In genomic region chr3:69658185-69658584, GRCm38 (mm10) we compare ENCODE assay signal across 25 mouse cellular contexts. TPM values are rescaled to one million over a fixed set of nuclear protein-coding genes. Genes with fewer than 3 reads are reported as not detected.
A peak's percentile ranks its signal among the peaks of the same experiment; 100 is the strongest.
DNase-seq lines count a peak whose midpoint lies in the region; ATAC-seq and TF ChIP-seq lines count a peak whose summit lies in the region.
"Had no signal": no experiment of that assay in that cellular context is flagged by ENCODE, and none has a peak within 500 bp of the region (broad histone marks: within the 10 kb centered on the region; RNA-seq: fewer than 3 reads in every experiment).

No protein-coding gene starts in this region.

- no peak for DNase-seq in heart, adult 2 months
- no peak for DNase-seq in heart, embryonic 10.5 days (ENCODE audit: low spot score)
- DNase-seq in ES-CJ7 (ENCODE audit: low read depth, low spot score) (peak; percentile 24), R1 (ENCODE audit: low read depth, low spot score) (peak; percentile 15)
- no peak for DNase-seq in Muller cell, postnatal 12 days (ENCODE audit: inconsistent ontology term)
- no peak for DNase-seq in midbrain, embryonic 14.5 days
- DNase-seq: cerebellum, adult 11 months; cerebellum, adult 2 months; cerebellum, adult 9-11 months; cerebellum, postnatal 25 days; forebrain, postnatal 0 days; gastrocnemius, postnatal 14 days; heart, postnatal 10 days; heart, postnatal 36 days; kidney, adult 11 months had no signal

- no peak overlapping the region for H3K4me3 ChIP-seq in heart, adult 2 months
- H3K4me3 ChIP-seq in heart, embryonic 10.5 days: no peak overlapping the region
- H3K4me3 ChIP-seq in midbrain, embryonic 14.5 days (replicated peaks; ENCODE audit: low read depth, low read length): no peak overlapping the region
- H3K4me3 ChIP-seq: embryonic facial prominence, embryonic 12.5 days; embryonic facial prominence, embryonic 15.5 days; heart, embryonic 12.5 days; heart, embryonic 15.5 days; hindbrain, embryonic 10.5 days; hindbrain, embryonic 13.5 days; intestine, embryonic 15.5 days had no signal

- no peaks in the 10 kb centered on the region for H3K79me2 ChIP-seq in heart, adult 2 months (replicated peaks; ENCODE audit: control insufficient read depth, insufficient read depth, low read length)

- no peak overlapping the region for H3K4me2 ChIP-seq in midbrain, embryonic 14.5 days (ENCODE audit: low read length)
- H3K4me2 ChIP-seq: embryonic facial prominence, embryonic 12.5 days; embryonic facial prominence, embryonic 15.5 days; heart, embryonic 12.5 days; heart, embryonic 15.5 days; hindbrain, embryonic 13.5 days; intestine, embryonic 15.5 days had no signal

- peak overlapping the region; percentile 59 for H3K27ac ChIP-seq in heart, adult 2 months
- no peak overlapping the region for H3K27ac ChIP-seq in heart, embryonic 10.5 days
- H3K27ac ChIP-seq in midbrain, embryonic 14.5 days (replicated peaks; ENCODE audit: low read depth, low read length): no peak overlapping the region
- H3K27ac ChIP-seq: embryonic facial prominence, embryonic 12.5 days; embryonic facial prominence, embryonic 15.5 days; heart, embryonic 15.5 days; hindbrain, embryonic 10.5 days; hindbrain, embryonic 13.5 days; intestine, embryonic 15.5 days had no signal

- intact Hi-C loops in heart, adult 2 months (cut with DNase I): no loop called here

- no peak for TF ChIP-seq EP300 in heart, adult 2 months (IDR thresholded peaks at IDR 0.05; ENCODE audit: insufficient read depth, low read depth, low read length)

- H3K9me3 ChIP-seq in heart, embryonic 10.5 days: no peaks in the 10 kb centered on the region
- H3K9me3 ChIP-seq in midbrain, embryonic 14.5 days (ENCODE audit: control insufficient read depth, low read length): no peaks in the 10 kb centered on the region
- H3K9me3 ChIP-seq: embryonic facial prominence, embryonic 12.5 days; embryonic facial prominence, embryonic 15.5 days; heart, embryonic 12.5 days; heart, embryonic 15.5 days; hindbrain, embryonic 10.5 days; hindbrain, embryonic 13.5 days; intestine, embryonic 15.5 days had no signal

- no peaks in the 10 kb centered on the region for H3K4me1 ChIP-seq in heart, adult 2 months (ENCODE audit: control insufficient read depth, insufficient read depth, low read length)
- peaks cover 9% of the 10 kb centered on the region; the same call in 1 of the 2 replicates for H3K4me1 ChIP-seq in heart, embryonic 10.5 days
- H3K4me1 ChIP-seq in midbrain, embryonic 14.5 days (ENCODE audit: control insufficient read depth, insufficient read depth, low read length): no peaks in the 10 kb centered on the region
- H3K4me1 ChIP-seq: embryonic facial prominence, embryonic 12.5 days; embryonic facial prominence, embryonic 15.5 days; hindbrain, embryonic 10.5 days; hindbrain, embryonic 13.5 days had no signal

- WGBS in heart, adult 2 months: 77% methylated on average over 2 of the region's 2 CpGs
- 68% methylated on average over 2 of the region's 2 CpGs for WGBS in heart, embryonic 10.5 days
- 86% methylated on average over 2 of the region's 2 CpGs for WGBS in midbrain, embryonic 14.5 days

- no peak for ATAC-seq in midbrain, embryonic 14.5 days (ENCODE audit: low FRiP score, low TSS enrichment)
- ATAC-seq: forebrain, embryonic 14.5 days; forebrain, postnatal 0 days; hindbrain, embryonic 16.5 days; intestine, embryonic 15.5 days had no signal

- no peak overlapping the region for H3K9ac ChIP-seq in heart, adult 2 months (ENCODE audit: low read depth, low read length)
- no peak overlapping the region for H3K9ac ChIP-seq in midbrain, embryonic 14.5 days (replicated peaks; ENCODE audit: low read length)
- H3K9ac ChIP-seq: embryonic facial prominence, embryonic 12.5 days; embryonic facial prominence, embryonic 15.5 days; forebrain, postnatal 0 days; heart, embryonic 12.5 days; heart, embryonic 15.5 days; hindbrain, embryonic 13.5 days; intestine, embryonic 15.5 days had no signal

- no peaks in the 10 kb centered on the region for H3K27me3 ChIP-seq in heart, adult 2 months (ENCODE audit: control insufficient read depth, insufficient read depth, low read length)
- H3K27me3 ChIP-seq in heart, embryonic 10.5 days (ENCODE audit: insufficient read depth, poor library complexity, severe bottlenecking): no peaks in the 10 kb centered on the region
- no peaks in the 10 kb centered on the region for H3K27me3 ChIP-seq in midbrain, embryonic 14.5 days (ENCODE audit: control insufficient read depth, insufficient read depth, low read length)
- H3K27me3 ChIP-seq: embryonic facial prominence, embryonic 12.5 days; embryonic facial prominence, embryonic 15.5 days; heart, embryonic 12.5 days; heart, embryonic 15.5 days; hindbrain, embryonic 13.5 days; intestine, embryonic 15.5 days had no signal

- no peaks in the 10 kb centered on the region for H3K36me3 ChIP-seq in heart, adult 2 months (ENCODE audit: control insufficient read depth, insufficient read depth, low read length)
- H3K36me3 ChIP-seq in heart, embryonic 10.5 days: no peaks in the 10 kb centered on the region
- no peaks in the 10 kb centered on the region for H3K36me3 ChIP-seq in midbrain, embryonic 14.5 days (ENCODE audit: control insufficient read depth, insufficient read depth, low read length)
- H3K36me3 ChIP-seq: embryonic facial prominence, embryonic 12.5 days; embryonic facial prominence, embryonic 15.5 days; heart, embryonic 12.5 days; heart, embryonic 15.5 days; hindbrain, embryonic 10.5 days; hindbrain, embryonic 13.5 days; intestine, embryonic 15.5 days had no signal

- TF ChIP-seq CTCF in heart, adult 2 months (IDR thresholded peaks at IDR 0.05): no peak

- no peak for TF ChIP-seq POLR2A in heart, adult 2 months (IDR thresholded peaks at IDR 0.05; ENCODE audit: insufficient read depth, low read depth, low read length)

RNA-seq across cellular contexts. Expression of gene B3galnt1, which starts 59.4 kb away (rescaled TPM):
- 1 to 10 TPM; 1.6 to 2.0 TPM for total RNA-seq in heart, adult 2 months (2021)
- polyA plus RNA-seq in heart, adult 2 months (2012; rRNA removed): 2.3 and 2.4 TPM in 2 replicates
- polyA plus RNA-seq in heart, embryonic 10.5 days (2016; fragmentation: Nextera tagmentation; extraction: Ambion mirVana): 26.5 and 27.7 TPM in 2 replicates
- polyA plus RNA-seq in midbrain, embryonic 14.5 days (2014; fragmentation: Nextera tagmentation; extraction: Ambion mirVana): 93.0 and 94.6 TPM in 2 replicates
- total RNA-seq: MEL had no signal

Comparison
In these comparisons a context has a peak if more than half of its experiments do, and no peak if none do; other contexts are left out.
1. DNase-seq: peak in ES-CJ7 (single experiment) and R1 (single experiment); none in heart, adult 2 months (0 of 2), heart, embryonic 10.5 days (single experiment), Muller cell, postnatal 12 days (single experiment) and midbrain, embryonic 14.5 days (single experiment).